Mouse (Mus musculus): ENCODE measurements at regions not wholly inside any gene's neighbourhood (a gene's known extent, or its start where the extent isn't known, plus 50 kb on each side); places are given as distances from the start of the nearest gene placed in this dataset.
"Not testable (repeated sequence)": the region's sequence is repeated elsewhere in the genome, so short reads cannot be mapped to it uniquely, and the experiment has no call there.

GRCm38 (mm10) chr4:105640793-105641192 lies 148.9 kb upstream of the Gm12728 start:
- no peak for DNase-seq (ENCODE audit: low spot score in 2 of 2)

DNA sequence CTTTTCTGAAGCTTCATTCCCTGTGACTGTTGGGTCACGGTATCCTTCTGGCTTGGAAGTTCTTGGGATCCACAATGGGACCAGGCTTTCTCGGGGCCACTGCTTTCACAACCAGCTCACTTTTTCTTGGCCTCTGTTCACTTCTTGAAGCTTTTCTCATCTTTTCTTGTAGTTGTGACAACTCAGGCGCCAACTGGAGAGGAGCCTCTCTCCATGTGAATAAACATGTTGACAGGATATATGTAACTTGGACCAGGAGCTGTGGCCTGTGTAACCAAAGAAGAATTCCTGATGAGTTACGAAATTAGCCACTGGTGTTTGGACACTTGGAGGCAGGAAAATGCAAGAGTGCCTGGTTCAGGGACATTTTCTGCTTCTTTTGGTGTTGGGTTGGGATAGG lies 148.1 kb upstream of the Gm12728 start:
- no peak for DNase-seq (ENCODE audit: low spot score in 2 of 2)

DNA sequence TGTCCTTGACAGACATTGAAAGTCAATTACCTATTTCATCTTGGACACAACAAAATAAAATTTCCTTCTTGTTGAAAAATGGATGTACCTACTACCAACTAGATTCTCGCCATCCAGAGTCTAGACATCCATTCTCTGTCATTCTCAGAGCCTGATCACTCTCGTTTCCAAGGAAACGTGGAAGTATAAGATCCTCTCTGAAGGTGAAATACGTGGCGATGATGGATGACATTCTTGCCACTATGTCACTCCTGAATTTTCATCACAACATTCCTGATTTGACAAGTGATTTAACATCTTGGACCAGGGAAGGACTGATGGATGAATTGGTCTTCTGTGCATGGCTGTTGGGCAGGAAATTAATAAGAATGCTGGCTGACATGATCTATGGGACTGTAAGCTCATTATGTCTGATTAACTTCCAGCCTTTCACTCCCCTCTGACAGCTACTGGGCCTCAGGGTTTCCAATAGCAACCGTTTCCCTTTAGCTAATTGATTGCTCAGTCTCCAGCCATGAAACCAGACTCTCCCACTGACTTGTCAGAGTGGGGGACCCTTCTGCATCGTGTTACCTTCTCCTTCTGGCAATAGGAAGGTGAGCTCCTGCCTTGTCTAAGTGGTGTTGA lies 140.7 kb upstream of the Gm12728 start:
- no peak for DNase-seq (ENCODE audit: low spot score in 2 of 2)

GRCm38 (mm10) chr4:105649447-105649833 lies 140.2 kb upstream of the Gm12728 start:
- DNase-seq (ENCODE audit: low spot score in 2 of 2): no peak

DNA sequence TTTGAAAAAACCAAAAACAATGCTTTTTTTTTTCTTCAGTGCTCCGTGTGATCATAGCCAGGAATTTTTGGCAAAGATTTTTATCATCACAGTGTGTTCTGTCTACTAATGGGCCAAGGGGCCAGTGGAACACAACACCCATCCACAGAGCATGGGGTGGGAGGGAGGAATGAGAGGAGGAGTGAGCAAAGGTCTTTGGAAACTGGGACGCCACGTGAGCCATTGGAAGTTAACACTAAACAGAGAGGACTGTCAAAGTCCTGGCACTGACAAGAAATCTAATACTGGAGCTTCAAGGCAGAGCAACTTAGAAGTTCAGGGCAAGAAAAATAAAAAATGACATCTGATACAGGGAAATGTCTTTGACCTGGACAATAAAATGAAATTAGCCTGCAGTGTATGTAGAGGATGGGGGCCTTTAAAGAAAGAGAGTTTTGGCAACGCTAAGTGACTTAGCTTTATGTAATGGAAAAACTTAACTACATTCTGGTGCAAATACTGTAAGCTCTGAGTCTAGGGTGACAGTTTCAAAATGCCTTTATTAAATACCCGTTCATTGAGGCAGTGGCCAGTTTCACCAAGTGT lies 133.5 kb upstream of the Gm12728 start:
- no peak for DNase-seq (ENCODE audit: low spot score in 2 of 2)

GRCm38 (mm10) chr4:105658581-105658980 lies 131.1 kb upstream of the Gm12728 start:
- DNase-seq (ENCODE audit: low spot score in 2 of 2): no peak

- DNase-seq (ENCODE audit: low spot score in 2 of 2): no peak
Measured at GRCm38 (mm10) chr4:105676690-105677089, 113.0 kb upstream of the Gm12728 start.

- DNase-seq (ENCODE audit: low spot score in 2 of 2): no peak
Measured at GRCm38 (mm10) chr4:105690716-105691115, 99.0 kb upstream of the Gm12728 start.

- no peak for DNase-seq (ENCODE audit: low spot score in 2 of 2)
Measured at GRCm38 (mm10) chr4:105692380-105692779, 97.3 kb upstream of the Gm12728 start.

DNA sequence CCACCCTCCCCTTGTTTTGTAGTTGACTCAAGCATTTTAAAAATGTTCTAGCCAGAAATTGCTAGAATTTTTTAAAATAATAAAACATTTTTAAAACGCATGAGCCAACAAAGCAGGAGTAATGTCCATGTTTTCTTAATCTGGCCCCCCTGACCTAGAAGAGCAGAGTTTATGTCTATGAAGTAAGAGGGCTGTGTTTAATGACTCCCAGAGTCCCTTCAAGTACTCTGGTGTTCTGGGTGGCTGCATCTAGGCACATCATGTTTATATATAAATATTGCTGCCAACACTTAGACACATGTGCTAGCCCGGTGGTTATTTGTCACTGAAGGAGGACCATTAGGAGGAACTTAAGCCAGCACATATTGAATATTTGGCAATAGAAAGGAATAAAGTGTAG lies 93.8 kb upstream of the Gm12728 start:
- no peak for DNase-seq (ENCODE audit: low spot score in 2 of 2)

DNA sequence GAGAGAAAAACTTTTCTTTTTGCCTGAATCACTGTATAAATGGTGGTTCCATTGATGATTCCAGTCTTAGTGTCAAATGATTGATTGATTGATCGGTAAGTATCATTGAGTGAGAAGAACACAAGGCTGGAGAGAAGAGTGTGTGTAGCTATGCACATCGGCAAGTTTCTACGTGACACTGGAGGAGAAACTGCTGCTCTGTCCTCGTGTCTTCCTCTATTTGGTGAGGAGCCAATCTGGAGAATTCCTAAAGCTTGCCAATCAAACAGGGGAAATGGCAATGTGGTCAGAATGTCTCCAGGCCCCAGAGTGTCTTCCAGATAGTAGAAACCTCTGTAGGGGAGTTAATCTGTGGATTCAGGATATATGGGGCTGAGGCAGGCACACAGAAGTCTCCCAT lies 92.5 kb upstream of the Gm12728 start:
- DNase-seq (ENCODE audit: low spot score in 2 of 2): no peak

DNA sequence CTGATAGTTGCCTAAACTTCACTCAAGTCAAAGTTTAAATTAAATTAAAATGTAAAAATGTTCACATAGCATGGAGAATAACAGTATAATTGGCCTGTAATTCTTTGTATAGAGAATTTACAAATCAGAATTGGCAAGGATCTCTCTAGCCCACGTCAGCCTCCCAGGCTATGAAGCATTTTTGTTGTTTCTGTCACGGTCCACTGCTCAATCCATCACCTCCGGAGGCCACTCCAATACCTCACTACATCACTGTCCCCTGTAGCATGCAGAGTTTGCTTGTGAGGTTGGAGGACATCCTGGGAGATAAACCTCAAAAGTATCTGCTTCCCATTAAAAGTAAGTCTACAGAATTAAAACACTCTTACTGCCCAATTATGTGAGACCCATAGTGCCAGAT lies 87.6 kb upstream of the Gm12728 start:
- no peak for DNase-seq (ENCODE audit: low spot score in 2 of 2)

GRCm38 (mm10) chr4:105703408-105703807 lies 86.3 kb upstream of the Gm12728 start:
- DNase-seq (ENCODE audit: low spot score in 2 of 2): no peak

- DNase-seq (ENCODE audit: low spot score in 2 of 2): no peak
Measured at GRCm38 (mm10) chr4:105704271-105704670, 85.4 kb upstream of the Gm12728 start.

DNA sequence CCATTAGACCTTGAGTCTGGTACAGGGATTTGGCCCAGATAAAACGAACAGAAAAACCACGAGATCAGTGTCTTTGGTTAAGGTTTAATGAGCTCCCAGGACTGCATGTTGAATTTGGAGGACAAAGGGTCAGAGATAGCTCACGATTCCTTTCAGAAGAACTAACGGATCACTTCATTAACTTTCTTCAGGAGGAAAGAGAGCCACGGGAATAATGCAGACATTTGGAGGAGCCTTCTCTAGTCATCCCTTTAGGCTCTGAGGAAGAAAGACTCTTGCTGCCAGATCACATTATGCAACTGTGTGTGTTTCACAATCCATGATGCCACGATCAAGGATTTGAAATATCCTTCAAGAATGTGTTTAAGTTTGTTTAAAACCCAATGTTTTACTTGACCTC lies 83.7 kb upstream of the Gm12728 start:
- DNase-seq (ENCODE audit: low spot score in 2 of 2): no peak

DNA sequence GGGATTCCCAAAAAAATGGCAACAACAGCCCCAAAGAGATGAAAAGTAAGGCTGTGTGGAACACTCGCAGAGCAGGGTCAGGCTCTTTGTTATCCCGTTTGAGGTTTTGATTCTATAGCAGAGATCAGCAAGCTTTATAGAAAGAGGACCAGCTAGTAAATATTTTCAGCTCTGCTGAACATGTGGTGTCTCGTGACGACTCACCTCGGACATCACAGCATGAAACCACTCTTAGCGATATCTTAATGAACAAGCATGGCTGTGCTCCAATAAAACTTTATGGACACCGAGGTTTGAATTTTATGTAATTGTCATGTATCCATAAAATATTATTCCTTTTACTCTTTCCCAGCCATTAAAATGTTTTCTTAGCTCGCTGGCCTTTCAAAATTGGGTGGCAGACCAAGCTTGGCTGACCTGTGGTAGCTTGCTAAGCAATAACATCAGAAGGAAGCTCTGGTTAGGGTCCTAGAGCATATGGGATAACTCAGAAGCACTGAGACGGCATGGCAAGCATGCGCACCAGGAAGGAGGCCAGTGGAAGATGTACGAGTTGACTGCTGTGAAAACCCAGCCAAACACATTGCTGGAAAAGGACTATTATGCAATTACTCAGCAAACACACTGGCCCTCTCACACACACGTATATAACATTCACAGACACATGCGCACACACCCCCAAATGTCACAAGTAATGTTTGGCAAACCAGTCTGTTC lies 81.4 kb upstream of the Gm12728 start:
- no peak for DNase-seq (ENCODE audit: low spot score in 2 of 2)

- DNase-seq (ENCODE audit: low spot score in 2 of 2): no peak
Measured at GRCm38 (mm10) chr4:105713956-105714355, 75.7 kb upstream of the Gm12728 start.

DNA sequence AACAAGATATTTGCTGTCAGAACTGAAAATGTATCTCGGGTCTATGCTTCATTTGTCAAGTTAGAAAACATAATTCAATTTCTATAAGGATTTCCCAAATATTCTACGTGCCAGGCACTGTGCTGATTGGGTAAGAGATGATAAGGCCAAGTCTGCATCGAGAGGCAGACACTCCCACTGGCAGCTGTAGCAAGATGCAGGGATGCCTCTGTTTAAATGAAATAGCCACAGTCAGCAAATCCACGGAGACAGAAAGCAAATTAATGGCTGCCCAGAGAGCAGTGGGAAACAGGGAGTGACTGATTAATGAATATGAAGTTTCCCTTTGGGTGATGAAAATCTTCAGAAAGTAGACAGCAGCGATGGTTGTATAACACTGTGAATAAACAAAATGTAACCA lies 71.6 kb upstream of the Gm12728 start:
- DNase-seq (ENCODE audit: low spot score in 2 of 2): no peak

DNA sequence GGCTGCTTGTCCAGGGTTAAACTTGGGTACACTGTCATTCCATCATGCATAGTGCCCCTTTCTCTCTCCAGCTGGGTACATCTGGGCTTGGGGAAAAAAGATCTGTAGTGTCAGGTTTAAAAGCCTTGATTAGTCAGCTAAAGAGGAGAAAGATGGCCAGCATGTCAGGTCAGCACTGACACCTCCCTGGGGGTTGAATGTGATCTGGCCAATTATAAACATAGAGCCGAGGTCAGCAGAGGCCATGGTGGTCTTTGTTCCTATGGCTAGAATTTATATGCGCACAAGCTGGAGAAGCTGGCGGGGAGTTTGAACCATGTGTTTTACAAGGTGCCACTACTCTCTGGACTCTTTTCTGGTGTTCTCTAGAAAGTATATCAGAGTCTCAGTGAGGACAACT lies 61.0 kb upstream of the Gm12728 start:
- DNase-seq (ENCODE audit: low spot score in 2 of 2): no peak

DNA sequence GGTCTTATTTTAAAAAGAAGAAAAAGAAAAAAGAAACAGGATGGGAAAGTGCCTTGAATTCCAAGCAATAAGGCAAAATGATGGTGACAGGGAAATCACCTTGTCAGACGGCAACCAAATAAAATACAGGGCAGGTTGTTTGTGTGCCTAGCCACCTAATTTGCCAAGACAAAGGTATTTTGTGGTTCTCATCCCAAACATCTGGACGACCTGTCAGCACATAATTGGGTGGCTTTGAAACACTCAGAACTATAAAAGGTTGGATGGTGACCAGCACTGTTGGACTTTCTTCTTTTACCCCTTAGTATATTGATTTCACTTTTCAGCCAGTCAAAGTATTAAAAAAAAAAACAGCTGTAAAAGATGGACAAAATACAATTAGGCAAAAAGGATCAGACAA lies 58.8 kb upstream of the Gm12728 start:
- no peak for DNase-seq (ENCODE audit: low spot score in 2 of 2)

- not testable (repeated sequence) for DNase-seq (ENCODE audit: low spot score in 2 of 2)
Measured at GRCm38 (mm10) chr4:105735116-105735515, 54.6 kb upstream of the Gm12728 start.
